Mouse (Mus musculus) spleen, adult 18-20 months (tissue): Measurements from ENCODE around the gene Dnah7c.
"Not testable (repeated sequence)": the region's sequence is repeated elsewhere in the genome, so short reads cannot be mapped to it uniquely, and the experiment has no call there.

Source experiments
- DNase-seq, 2 experiments: peaks; one replicate each; pipeline ENCODE4 v3.0.0; 2022; ENCODE audit warnings: mixed read lengths in 2 of 2

The Dnah7c gene

DNA sequence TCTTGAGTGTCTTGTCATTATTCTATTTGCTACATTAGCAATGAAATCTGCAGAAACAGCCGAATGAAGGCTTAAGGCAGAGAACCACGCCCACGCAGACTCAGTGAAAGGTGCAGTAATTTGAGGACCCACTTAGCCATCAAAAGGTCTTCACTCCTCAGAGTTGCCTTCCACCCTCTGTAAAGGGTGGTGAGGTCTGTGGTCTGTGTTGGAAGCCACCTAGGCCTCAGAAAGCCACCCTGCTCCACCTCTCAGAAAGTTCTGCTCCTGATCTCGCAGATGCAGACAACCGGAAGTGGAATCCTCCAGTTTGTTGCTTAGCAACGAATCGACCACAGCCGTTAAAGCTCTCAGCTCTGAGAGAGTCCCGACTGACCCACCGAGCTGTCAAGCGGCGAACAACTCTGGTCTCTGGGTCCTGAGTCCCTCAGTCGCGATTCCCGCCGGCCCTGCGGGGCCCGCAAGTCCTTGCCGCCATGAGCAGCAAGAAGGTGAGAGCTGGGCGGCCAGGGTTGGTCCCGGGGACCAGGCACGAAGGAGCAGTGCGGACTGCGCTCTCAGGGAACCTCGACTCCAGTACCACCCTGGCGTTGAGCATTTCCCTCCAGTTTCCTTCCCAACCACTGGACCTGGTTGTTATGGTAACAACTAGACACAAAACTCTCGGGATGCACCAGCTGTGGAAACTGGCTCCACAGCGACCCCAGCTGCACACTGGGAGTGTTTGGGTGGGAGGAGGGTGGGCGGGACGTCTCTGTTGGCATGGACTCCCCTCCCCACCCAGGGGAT is at the start of gene Dnah7c:
Dnah7c (plus strand) TSS at position 456 of the 789 bp plus-strand sequence.
- no peak for DNase-seq

DNA sequence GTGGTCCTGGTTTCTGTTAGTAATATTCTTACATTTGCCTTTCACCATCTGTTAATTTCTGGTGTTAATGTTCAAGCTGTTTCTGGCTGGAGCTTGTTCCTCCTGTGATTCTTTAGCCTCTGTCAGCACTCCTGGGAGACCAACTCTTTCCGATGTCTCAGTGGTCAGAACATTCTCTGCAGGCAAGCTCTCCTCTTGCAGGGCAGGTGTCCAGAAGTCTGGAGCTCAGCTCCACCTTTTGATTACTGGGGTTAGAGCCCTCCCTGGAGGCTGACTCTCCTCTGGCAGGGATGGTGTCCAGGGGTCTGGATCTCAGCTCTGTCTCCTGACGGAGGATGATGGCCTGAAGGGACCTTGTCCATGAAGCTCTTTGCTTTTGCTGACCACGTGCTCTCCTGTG is 44.8 kb upstream of the Dnah7c start:
- DNase-seq = not testable (repeated sequence)

DNA sequence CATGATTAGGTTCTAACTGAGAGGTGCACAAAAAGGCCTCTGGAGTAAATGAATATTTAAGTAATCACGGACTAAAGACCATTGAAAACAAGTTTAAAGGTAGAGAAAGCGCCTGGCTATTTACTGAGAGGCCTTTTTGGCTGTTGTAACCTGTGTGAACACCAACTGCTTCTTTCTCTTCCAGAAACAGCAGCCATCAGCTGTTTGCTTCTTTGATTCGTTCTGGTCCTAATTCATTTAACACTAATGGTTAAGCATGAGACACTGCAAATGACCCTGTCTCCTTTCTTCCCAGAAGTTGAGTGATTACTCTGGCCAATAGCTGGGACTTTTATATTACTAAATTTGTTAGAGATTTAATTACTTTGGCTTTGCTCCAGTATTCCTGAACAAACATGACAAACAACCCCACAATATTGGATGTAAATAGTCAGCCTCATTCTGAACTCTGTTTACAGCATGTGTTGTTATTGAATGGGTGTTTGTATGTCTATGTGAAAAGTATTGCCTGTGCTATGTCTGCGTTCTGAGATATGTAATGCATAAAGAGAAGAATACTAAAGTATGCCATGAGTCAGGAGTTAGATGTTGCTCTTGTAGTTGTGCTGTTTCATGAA is 30.6 kb upstream of the Dnah7c start:
- not testable (repeated sequence) for DNase-seq

DNA sequence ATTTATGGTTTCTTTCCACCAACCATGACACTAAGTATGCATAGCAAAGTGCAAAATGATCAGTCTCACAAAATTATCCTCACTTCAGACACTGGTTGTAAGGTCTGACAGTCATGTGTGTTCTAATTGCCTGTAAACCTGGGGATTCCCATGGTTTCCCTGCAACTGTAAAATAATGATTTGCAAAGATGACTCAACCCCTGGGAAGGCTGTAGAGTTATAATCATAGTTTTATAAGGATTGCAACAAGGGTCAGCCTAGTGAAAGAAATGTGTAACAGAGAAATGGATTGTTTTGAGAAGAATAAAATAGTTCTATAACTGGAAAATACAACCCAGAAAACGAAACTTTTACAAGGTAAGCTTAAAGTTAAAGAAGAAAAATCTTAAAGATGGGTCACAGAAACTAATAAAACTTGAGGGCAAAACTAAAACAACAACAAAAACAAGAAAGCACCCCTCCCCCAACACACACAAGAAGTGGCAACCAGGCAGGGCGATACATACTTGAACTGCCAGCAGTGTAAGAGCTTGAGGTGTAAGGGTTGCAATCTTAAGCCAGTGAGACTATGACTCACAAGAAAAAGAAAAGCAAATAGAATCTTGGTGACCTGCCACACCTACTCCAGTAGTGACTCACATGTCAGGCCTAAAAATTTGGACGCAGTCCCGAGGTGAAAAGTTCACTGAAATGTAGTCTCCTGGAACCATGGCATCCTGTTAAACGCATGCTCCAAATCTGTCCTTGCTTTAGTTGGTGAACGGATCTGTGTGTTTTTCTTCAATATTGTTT is 16.9 kb upstream of the Dnah7c start:
- no peak for DNase-seq

DNA sequence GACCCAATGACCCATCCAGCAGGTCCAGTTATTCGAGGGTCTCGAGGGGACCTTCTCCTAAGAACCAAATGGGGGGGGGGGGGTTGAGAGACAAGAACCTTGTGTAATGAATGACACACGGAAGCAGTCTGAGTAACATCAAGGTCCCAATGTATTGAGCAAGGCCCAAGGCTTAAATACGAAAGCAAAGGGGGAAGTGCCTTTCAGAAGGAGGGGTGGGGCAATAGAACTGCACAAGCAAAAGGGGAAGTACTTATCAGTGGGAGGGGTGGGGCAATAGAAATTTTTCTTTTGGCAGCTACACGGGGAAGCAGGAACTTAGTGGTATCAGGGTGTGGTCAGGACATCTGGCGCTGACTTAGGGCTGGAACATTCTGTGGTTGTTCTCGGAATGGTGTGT is 10.6 kb upstream of the Dnah7c start:
- DNase-seq = not testable (repeated sequence)

DNA sequence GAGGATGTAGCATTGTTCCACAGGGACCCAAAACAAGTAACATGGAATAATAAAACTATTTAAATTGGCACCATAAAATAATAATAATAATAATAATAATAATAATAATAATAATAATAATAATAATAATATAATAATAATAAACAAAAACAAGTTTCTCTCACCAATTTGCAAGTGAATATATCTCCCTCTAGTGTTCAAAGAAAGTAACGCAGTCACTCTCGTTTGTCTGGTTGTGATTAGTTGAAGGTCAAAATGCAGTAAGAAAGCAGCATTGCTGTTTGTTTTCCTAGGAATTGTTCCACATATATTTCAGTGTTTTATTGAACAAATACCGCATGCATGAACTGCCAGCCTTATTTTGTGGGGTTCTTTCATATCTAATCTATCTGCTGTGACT is 8.4 kb upstream of the Dnah7c start:
- not testable (repeated sequence) for DNase-seq

DNA sequence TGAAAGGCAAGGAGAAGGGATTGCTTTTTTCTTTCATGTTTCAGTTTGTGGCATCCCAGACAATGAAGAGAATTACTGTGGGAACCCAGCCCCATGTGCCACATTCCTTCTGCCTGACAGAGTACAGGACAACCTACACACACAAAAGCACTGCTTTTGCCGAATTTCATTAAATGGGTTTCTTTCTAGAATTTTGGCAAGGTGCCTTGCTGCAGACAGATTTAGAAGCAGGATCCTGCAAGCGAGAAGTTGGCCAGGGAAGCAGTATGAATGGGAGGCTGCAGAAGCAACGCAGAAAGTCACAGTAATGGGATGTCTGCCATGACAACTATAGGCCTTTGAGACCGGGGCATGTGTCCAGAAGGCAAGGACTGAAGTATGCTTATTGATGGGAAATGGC is 6.4 kb upstream of the Dnah7c start:
- DNase-seq = not testable (repeated sequence)

DNA sequence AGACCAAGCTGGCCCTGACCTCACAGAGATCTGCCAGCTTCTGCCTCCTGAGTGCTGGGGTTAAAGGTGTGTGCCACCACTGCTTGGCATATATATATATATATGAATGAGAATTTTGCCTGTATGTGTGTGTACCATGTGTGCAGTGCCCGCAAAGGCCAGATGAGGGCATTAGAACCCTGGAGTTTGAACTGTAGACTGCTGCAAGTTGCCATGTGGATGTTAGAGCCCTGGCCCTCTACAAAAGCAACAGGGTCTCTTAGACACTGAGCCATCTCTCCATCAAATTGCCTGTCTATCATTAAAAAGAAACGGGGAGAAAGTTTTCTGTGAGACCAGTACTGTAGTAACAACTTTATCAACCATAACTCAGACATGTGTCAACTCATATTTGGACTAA is 3.0 kb downstream of the Dnah7c start:
- DNase-seq = no peak

DNA sequence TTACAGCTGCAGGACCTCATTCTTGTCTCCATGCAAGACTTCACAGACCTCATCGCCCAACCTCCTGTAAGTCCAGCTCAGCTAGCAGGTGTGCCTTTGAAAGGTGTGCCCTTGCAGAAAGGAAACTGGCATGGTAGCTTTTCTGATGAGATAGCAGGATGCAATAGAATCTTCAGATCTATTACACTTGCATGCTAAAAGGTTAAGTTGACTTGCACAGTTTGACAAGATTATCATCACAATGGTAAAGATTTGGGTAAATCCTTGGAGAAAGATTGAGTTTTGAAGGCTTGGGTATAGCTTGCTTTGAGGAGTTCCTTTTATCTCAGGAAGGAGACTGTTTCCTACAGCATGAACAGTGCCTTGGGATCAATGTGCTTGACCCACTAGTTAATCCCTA is 89.3 kb downstream of the Dnah7c start:
- not testable (repeated sequence) for DNase-seq

DNA sequence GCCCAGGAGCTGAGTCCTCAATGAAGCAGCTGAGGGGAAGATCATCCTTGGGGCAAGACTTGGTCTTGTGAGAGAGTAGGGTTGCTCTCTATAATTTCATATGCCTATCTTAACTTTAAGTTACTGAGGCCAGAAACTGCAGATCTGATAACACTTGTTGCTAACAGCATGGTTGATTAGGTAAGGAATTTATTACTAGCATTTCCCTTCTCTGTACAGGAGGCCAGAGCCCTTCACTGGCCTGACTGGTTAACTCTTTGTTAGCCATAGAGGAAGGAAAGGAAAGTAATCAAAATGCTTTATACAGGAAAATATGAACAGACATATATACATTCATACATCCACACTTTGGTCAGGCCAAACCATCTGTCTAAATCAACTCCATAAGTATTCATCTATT is 95.6 kb downstream of the Dnah7c start:
- DNase-seq = no peak

DNA sequence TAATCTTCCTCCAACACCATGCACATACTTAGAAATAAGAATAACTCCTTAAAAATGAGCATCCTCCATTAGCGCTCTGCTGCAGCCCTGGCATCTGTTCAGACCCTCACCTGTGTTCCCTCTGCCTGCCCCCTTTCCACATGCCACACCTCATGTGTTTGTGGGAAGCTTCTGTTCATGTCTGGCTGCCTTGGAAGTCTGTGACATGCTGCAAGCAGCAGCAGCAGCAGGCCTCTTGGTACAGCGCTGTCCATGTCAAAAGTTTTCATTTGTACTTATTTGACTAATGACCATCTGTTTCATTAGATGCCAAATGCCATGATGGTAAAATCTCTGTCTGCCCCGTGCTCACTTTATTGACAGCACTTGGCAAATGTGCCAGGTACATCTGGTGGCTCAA is 101.1 kb downstream of the Dnah7c start:
- DNase-seq = not testable (repeated sequence)

DNA sequence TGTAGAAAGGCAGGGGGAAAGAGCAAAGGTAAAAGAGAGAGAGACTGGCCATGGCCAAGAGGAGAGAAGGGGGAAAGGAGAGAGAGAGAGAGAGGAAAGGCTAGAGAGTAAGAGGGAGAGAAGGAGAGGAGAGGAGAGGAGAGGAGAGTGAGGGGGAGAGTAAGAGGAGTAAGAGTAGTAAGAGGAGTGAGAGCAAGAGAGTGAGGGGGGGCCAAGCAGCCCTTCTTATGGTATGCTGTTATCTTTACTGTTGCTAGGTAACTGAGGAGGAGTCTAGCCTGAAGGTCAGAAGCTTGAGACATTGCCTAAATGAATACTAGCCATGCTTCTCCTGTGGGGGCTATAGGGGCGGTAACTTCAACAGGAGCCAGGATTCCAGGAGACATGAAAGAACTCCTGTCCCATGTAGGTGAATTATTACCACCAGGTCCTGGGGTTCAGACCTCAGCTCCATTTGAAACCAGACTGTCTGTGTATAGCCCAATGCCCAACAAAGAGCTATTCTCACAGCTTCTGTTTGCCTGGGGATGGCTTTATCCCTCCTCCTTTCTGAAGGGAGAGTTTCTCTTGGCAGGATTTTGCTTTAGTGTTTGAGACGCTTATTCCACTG is 119.5 kb downstream of the Dnah7c start:
- no peak for DNase-seq

DNA sequence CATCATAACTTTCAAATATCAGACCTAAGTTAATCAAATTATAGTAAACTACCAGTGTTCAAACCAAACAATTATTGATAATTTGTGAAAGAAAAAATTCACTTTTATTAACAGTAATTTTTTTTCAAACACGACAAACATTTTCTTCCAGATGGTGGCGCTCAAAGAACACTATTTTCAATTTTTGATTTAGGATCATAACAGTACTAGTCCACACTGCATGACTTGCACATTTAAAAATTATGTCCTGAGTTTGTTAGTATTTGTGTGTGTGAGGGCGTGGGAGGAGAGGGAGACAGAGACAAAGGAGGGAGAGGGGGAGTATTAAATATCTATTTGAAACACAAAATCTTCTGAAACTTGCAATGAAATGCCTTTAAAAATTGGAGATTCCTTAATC is 155.0 kb downstream of the Dnah7c start:
- no peak for DNase-seq

DNA sequence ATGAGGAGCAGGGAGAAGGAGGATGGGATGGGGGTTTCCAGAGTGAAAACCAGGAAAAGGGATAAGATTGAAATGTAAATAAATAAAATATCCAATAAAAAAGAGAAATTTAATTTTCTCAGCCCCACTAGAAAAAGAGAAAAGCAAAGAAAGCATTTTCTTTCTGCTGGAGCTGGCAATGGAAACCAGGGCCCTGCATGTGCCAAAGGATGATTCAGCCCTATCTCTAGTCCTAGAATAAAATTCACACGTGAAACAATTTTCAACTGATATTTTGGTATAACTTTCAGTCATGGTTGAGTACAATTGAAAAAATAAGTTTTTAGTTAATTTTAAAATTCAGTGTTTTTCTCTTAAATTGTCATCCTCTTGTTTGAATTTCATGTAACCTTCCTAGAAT is 168.4 kb downstream of the Dnah7c start:
- not testable (repeated sequence) for DNase-seq

DNA sequence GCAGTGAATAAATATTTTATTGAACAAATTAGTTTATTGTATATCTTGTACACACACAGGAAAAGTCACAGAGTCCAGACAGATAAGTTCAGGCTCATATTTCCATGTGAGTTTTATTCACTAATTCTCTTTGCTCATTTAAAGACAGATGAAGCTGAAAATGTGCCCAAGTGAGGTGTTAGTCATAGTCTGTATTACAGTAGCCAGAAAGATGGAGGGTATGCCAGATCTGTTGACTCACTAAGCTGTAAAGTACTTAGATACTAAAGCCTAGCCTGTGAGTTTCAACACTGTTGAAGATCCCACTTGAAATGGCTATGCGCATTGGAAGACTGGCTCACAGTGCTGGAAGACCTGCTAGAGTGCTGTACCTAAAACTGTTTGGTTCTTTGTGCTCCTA is 171.0 kb downstream of the Dnah7c start:
- not testable (repeated sequence) for DNase-seq

DNA sequence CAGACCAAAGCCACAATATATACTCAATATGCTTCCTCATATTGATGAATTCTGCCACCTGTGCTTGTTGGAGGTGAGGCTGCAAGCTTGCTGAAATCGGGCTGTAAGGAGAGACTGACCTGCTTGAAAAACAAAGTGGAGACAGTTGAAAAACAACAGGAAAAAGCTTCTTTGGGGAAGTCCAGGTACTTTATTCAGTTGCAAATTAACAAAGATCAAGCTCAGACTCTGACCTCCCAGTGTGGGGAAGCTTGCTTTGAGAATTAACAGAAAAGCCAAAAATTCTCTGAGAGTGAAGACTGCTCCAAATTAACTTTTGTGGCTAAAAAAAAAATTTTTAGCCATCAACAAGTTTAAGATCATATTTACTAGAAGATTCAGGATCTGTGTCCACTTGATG is 194.9 kb downstream of the Dnah7c start:
- DNase-seq = no peak

DNA sequence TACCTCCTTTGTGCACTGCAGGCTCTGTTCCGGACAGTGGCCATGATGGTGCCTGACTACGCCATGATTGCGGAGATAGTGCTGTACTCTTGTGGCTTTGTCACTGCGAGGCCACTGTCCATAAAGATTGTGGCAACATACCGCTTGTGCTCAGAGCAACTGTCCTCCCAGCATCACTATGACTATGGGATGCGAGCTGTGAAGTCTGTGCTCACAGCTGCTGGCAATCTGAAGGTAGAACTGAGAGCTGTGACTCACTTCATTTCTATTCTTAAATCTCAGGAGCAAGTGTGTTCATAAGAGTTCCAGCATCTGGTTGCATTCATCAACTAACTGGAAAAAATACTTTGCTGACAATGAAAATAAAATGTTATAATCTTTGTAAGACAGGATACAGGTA is 200.5 kb downstream of the Dnah7c start:
- not testable (repeated sequence) for DNase-seq

DNA sequence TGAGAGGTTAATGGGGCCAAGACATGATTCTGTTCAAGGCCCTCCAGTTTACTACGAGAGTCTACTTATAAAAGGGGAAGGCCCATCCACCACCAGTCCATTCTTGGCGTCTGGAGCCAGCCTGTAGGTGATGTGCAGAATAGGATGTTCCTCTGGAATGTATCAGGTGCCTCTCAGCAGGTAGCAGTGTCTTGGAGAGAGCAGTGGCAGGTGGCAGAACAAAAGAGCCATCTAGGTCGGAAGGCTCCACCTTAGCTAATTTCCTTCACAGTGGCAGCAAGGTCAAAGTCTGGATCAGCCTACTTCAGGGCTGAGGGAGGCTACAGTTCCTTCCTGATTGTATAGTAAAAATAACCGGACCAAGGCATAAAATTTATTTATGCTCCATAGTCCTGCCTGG is 224.4 kb downstream of the Dnah7c start:
- DNase-seq = not testable (repeated sequence)

DNA sequence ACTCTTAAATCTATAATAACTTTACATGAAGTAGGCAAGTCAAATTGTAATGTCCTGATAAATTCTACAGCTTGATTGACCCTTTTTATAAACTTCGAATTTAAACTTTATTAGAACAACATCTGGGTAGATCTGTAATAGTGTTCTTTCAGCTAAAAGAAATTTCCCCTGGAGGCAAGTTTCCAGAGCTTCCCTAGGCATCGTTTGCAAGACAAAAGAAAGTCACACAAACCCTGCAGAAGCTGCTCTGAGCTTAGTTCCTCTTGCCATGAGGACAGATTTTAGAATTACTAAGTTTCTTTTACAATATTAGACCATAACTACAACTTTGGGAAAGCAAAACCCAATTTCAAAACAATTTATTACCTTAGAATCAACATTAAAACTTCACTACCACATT is 227.3 kb downstream of the Dnah7c start:
- DNase-seq = not testable (repeated sequence)

DNA sequence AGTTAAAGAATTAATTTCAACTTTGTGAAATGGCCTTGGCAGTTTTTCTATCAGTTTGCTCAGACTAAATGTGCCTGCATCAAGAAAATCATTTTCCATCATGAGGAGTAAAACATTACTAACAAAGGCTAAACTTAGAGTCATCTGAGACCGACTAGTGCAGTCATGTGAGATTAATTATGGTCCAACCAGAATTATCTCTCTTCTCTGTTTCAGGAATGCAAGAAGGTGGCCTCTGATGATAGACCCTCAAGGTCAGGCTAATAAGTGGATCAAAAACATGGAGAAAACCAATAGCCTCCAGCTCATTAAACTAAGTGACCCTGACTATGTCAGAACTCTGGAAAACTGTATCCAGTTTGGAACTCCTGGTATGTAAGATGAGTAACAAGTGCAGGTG is 299.4 kb downstream of the Dnah7c start:
- DNase-seq = not testable (repeated sequence)

DNA sequence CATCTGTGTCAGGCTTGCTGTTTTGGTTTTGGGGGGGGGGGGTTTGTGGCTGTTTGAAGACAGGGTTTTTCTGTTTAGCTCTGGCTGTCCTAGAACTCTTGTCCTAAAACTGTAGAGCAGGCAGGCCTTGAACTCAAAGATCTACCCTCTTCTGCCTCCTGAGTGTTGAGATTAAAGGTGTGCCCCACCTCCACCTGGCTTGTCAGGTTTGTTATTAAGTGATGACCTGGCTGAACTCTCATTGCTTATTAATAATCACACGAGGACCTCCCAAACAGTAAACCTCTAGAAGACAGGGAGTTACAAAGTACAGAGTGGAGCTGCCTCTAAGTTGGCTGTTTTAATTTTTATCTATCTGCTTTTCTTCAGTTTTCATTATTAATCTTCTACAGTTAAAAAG is 299.9 kb downstream of the Dnah7c start:
- DNase-seq = no peak

DNA sequence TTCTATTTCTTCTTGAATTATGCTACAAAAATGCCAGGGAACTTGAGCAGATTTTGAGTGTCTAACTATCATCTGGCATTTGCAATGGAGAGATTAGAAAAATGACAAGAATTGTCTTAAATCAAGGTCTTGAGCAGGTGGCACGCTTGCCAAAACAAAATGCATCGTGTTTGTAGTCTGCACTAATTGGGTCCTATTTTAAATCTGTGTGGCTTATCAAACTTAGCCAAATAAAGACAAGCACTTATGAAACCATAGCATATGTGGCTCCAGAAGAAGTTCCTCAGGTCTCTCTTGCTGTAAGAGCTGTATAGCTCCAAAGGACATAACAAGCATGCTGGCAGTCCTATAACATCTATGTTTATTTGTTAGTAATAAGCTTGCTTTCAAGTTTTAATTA is 300.3 kb downstream of the Dnah7c start:
- DNase-seq = not testable (repeated sequence)

DNA sequence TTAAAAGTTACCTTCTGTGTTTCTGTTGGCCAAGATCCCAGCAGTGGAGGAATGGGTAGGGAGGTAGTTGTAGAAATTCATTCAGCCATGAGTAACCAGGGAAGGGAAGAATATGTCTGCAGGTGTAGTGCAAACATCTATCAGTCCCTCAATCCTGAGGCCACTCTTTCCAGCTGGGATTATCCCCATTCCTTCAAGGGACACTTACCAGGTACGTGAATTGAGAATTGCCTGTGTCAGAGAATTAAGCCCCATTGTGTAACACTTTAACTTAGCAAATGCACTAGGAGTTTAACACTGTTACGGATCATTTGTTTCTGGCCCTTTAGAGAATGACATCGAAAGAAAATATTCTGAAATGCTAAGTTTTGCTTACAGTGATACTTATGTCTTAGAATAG is 304.3 kb downstream of the Dnah7c start:
- DNase-seq = not testable (repeated sequence)
